ENCODE assay signal across 8 mouse cellular contexts in genomic region chr19:45659301-45659737, GRCm38 (mm10). TPM values are rescaled to one million over a fixed set of nuclear protein-coding genes. Genes with fewer than 3 reads are reported as not detected.
DNase-seq lines count a peak whose midpoint lies in the region; ATAC-seq and TF ChIP-seq lines count a peak whose summit lies in the region.

No protein-coding gene starts in this region.

- H3K4me2 ChIP-seq in hindbrain, embryonic 15.5 days, result peak overlapping the region; percentile 84
- H3K4me2 ChIP-seq in stomach, embryonic 16.5 days (ENCODE audit: low read depth, low read length), result peak overlapping the region; percentile 76

- 0% methylated on average over 18 of the region's 18 CpGs for WGBS in liver, adult 2 months
- WGBS in hindbrain, embryonic 15.5 days, result under 1% methylated on average over 18 of the region's 18 CpGs
- WGBS in stomach, embryonic 16.5 days, result 2% methylated on average over 17 of the region's 18 CpGs

- no peaks in the 10 kb centered on the region for H3K27me3 ChIP-seq in liver, adult 2 months (ENCODE audit: control insufficient read depth, insufficient read depth, low read length)
- H3K27me3 ChIP-seq in hindbrain, embryonic 15.5 days, result 0 out of 2 replicates have a peak, but pooled peaks cover 2% of the 10 kb centered on the region
- H3K27me3 ChIP-seq in stomach, embryonic 16.5 days (ENCODE audit: control insufficient read depth, insufficient read depth, low read length), result no peaks in the 10 kb centered on the region

- no peak for TF ChIP-seq POLR2A in liver, adult 2 months (IDR thresholded peaks at IDR 0.05; ENCODE audit: extremely low read depth, insufficient read depth, low read length)

- TF ChIP-seq CTCF in liver, adult 2 months (IDR thresholded peaks at IDR 0.05; ENCODE audit: low read depth, low read length), result peak; percentile 15; the same call in 1 of the 2 replicates

- peaks cover 16% of the 10 kb centered on the region for H3K4me1 ChIP-seq in liver, adult 2 months (ENCODE audit: control insufficient read depth, insufficient read depth, low read length)
- H3K4me1 ChIP-seq in hindbrain, embryonic 15.5 days (replicated peaks), result peaks cover 42% of the 10 kb centered on the region
- peaks cover 20% of the 10 kb centered on the region for H3K4me1 ChIP-seq in stomach, embryonic 16.5 days (ENCODE audit: control insufficient read depth, insufficient read depth, low read length)

- H3K79me2 ChIP-seq in liver, adult 2 months (ENCODE audit: control insufficient read depth, insufficient read depth, low read length), result peaks cover 6% of the 10 kb centered on the region; the same call in 1 of the 2 replicates

- H3K27ac ChIP-seq in liver, adult 2 months (replicated peaks; ENCODE audit: insufficient read depth, low read depth, low read length), result peak overlapping the region; percentile 88; the same call in 1 of the 2 replicates
- peak overlapping the region; percentile 92 for H3K27ac ChIP-seq in hindbrain, embryonic 15.5 days (replicated peaks)
- peak overlapping the region; percentile 94 for H3K27ac ChIP-seq in stomach, embryonic 16.5 days (ENCODE audit: low read length)

- no peaks in the 10 kb centered on the region for H3K36me3 ChIP-seq in liver, adult 2 months (ENCODE audit: control insufficient read depth, insufficient read depth, low read length)
- no peaks in the 10 kb centered on the region for H3K36me3 ChIP-seq in hindbrain, embryonic 15.5 days
- H3K36me3 ChIP-seq in stomach, embryonic 16.5 days (ENCODE audit: control insufficient read depth, insufficient read depth, low read length), result no peaks in the 10 kb centered on the region

- DNase-seq in liver, adult 2 months (ENCODE audit: extremely low read depth, low read depth, low spot score), result peak; percentile 48
- DNase-seq in liver, result no peak
- DNase-seq in ZHBTc4 (ENCODE audit: low read depth, low spot score), result peak; percentile 80
- DNase-seq in lung, postnatal 25 days (ENCODE audit: low spot score), result peak; percentile 21
- DNase-seq in adrenal gland, adult 2 months, result no peak

- H3K9me3 ChIP-seq in hindbrain, embryonic 15.5 days, result no peaks in the 10 kb centered on the region
- H3K9me3 ChIP-seq in stomach, embryonic 16.5 days (replicated peaks; ENCODE audit: control insufficient read depth, low read length), result no peaks in the 10 kb centered on the region

- peak overlapping the region; percentile 96 for H3K9ac ChIP-seq in liver, adult 2 months (ENCODE audit: low read depth, low read length)
- peak overlapping the region; percentile 96 for H3K9ac ChIP-seq in hindbrain, embryonic 15.5 days
- peak overlapping the region; percentile 99 for H3K9ac ChIP-seq in stomach, embryonic 16.5 days (ENCODE audit: low read length)

- H3K4me3 ChIP-seq in liver, adult 2 months (ENCODE audit: insufficient read depth, low read depth, low read length), result peak overlapping the region; percentile 88
- H3K4me3 ChIP-seq in hindbrain, embryonic 15.5 days, result peak overlapping the region; percentile 84
- H3K4me3 ChIP-seq in stomach, embryonic 16.5 days (replicated peaks; ENCODE audit: low read length), result peak overlapping the region; percentile 74

- 0 out of 2 replicates have a peak, but pooled peaks have one; percentile 22 for ATAC-seq in erythroid progenitor cell, adult 5-6 weeks (replicated peaks; ENCODE audit: low FRiP score, poor library complexity, severe bottlenecking)
- ATAC-seq in hindbrain, embryonic 15.5 days (ENCODE audit: low FRiP score, low read depth), result peak; percentile 32; the same call in 1 of the 2 replicates
- no peak for ATAC-seq in stomach, embryonic 16.5 days (ENCODE audit: insufficient read depth, low FRiP score)

RNA-seq across cellular contexts. Expression of gene Fbxw4, which starts 0.8 kb away (rescaled TPM):
- total RNA-seq in liver, adult 2 months (2014; rRNA removed), result 10.0 and 14.6 TPM in 2 replicates
- 41.5 and 44.6 TPM in 2 replicates for polyA plus RNA-seq in liver, adult 2 months (2012; rRNA removed)
- 20.5 and 26.4 TPM in 2 replicates for total RNA-seq in erythroid progenitor cell, adult 5-6 weeks (2015; ENCODE audit: low replicate concordance)
- total RNA-seq in erythroid progenitor cell, adult 5-6 weeks (2017; ENCODE audit: low replicate concordance), result 22.2 and 23.4 TPM in 2 replicates
- polyA plus RNA-seq in hindbrain, embryonic 15.5 days (2015; fragmentation: Nextera tagmentation; extraction: Ambion mirVana), result 5.8 and 9.2 TPM in 2 replicates
- 2.8 and 5.4 TPM in 2 replicates for polyA plus RNA-seq in stomach, embryonic 16.5 days (2015; fragmentation: Nextera tagmentation; extraction: Ambion mirVana)
- total RNA-seq in adrenal gland, adult 2 months (2021), result 10 to 100 TPM; 30.0 to 34.4 TPM
- polyA plus RNA-seq in adrenal gland, adult 2 months (2012; rRNA removed), result 145 and 199 TPM in 2 replicates

Comparison
In these comparisons a context has a peak if more than half of its experiments do, and no peak if none do; other contexts are left out.
1. DNase-seq: peak in liver, adult 2 months (single experiment), ZHBTc4 (single experiment) and lung, postnatal 25 days (single experiment); none in liver (single experiment) and adrenal gland, adult 2 months (single experiment).
2. Peak in every context shown above with its lines, with median percentiles within 50 percentile points of each other: H3K27ac ChIP-seq, H3K4me3 ChIP-seq and H3K9ac ChIP-seq.